Mouse (Mus musculus) c-Kit-positive CD71-positive TER-119-negative erythroid progenitor cells, embryonic 14.5 days (primary cell): ENCODE measurements around the gene Brpf1.
A peak's percentile ranks its signal among the peaks of the same experiment; 100 is the strongest.

Source experiments
- DNase-seq: peaks from one replicate; pipeline ENCODE4 v3.0.0-alpha.2; 2013; ENCODE audit warnings: low read depth

Brpf1 gene

GRCm38 (mm10) chr6:113306986-113307349 lies at the start of gene Brpf1:
Brpf1 (plus strand) TSS chr6:113307137.
- no peak for DNase-seq

GRCm38 (mm10) chr6:113261174-113261858 lies 45.6 kb upstream of the Brpf1 start:
- no peak for DNase-seq

GRCm38 (mm10) chr6:113263531-113263930 lies 43.4 kb upstream of the Brpf1 start:
- DNase-seq, result no peak

GRCm38 (mm10) chr6:113264429-113264828 lies 42.5 kb upstream of the Brpf1 start:
- DNase-seq, result no peak

GRCm38 (mm10) chr6:113266996-113267655 lies 39.8 kb upstream of the Brpf1 start:
- no peak for DNase-seq

GRCm38 (mm10) chr6:113267988-113268387 lies 38.9 kb upstream of the Brpf1 start:
- DNase-seq, result no peak

- DNase-seq, result no peak
Observed at GRCm38 (mm10) chr6:113272365-113272764, 34.6 kb upstream of the Brpf1 start.

GRCm38 (mm10) chr6:113276846-113277245 lies 30.1 kb upstream of the Brpf1 start:
- no peak for DNase-seq

GRCm38 (mm10) chr6:113281676-113282075 lies 25.3 kb upstream of the Brpf1 start:
- DNase-seq, result no peak

GRCm38 (mm10) chr6:113282101-113282802 lies 24.7 kb upstream of the Brpf1 start, which contains the start of gene Cpne9:
Cpne9 (plus strand) TSS chr6:113282307.
- peak; percentile 38 for DNase-seq

- DNase-seq, result no peak
Observed at GRCm38 (mm10) chr6:113282969-113283368, 24.0 kb upstream of the Brpf1 start.

GRCm38 (mm10) chr6:113283500-113283899 lies 23.4 kb upstream of the Brpf1 start:
- DNase-seq, result no peak

GRCm38 (mm10) chr6:113284931-113285330 lies 22.0 kb upstream of the Brpf1 start:
- no peak for DNase-seq

GRCm38 (mm10) chr6:113286316-113286715 lies 20.6 kb upstream of the Brpf1 start:
- no peak for DNase-seq

- no peak for DNase-seq
Observed at GRCm38 (mm10) chr6:113287236-113287635, 19.7 kb upstream of the Brpf1 start.

GRCm38 (mm10) chr6:113289346-113289745 lies 17.6 kb upstream of the Brpf1 start:
- no peak for DNase-seq

- DNase-seq, result no peak
Observed at GRCm38 (mm10) chr6:113290346-113290745, 16.6 kb upstream of the Brpf1 start.

- no peak for DNase-seq
Observed at GRCm38 (mm10) chr6:113292938-113293337, 14.0 kb upstream of the Brpf1 start.

- DNase-seq, result no peak
Observed at GRCm38 (mm10) chr6:113296046-113296445, 10.9 kb upstream of the Brpf1 start.

- no peak for DNase-seq
Observed at GRCm38 (mm10) chr6:113296639-113297038, 10.3 kb upstream of the Brpf1 start.

- DNase-seq, result no peak
Observed at GRCm38 (mm10) chr6:113301350-113301749, 5.6 kb upstream of the Brpf1 start.

GRCm38 (mm10) chr6:113302258-113302657 lies 4.7 kb upstream of the Brpf1 start:
- peak; percentile 55 for DNase-seq
